Mouse (Mus musculus) forebrain, embryonic 14.5 days (tissue): ENCODE measurements around the gene Slc35a5. TPM values are rescaled to one million over a fixed set of nuclear protein-coding genes. Genes with fewer than 3 reads are reported as not detected.

Experiments
- ATAC-seq: fragments of 200-750 bp; cut with Nextera tagmentation; 2 replicates; pipeline ENCODE4 v1.8.0; 2017; ENCODE audit warnings: mild to moderate bottlenecking, moderate library complexity
- DNase-seq: peaks from one replicate; pipeline ENCODE4 v3.0.0-alpha.2; 2015; ENCODE audit warnings: low spot score
- H3K27ac ChIP-seq: fragments of 300-500 bp; sonication (generic); 2 replicates; pipeline ENCODE4 v1.5.1; 2014; ENCODE audit warnings: low read depth, mild to moderate bottlenecking, control low read depth, low read length, moderate library complexity
- H3K27me3 ChIP-seq: fragments of 300-500 bp; sonication (generic); replicated peaks from 2 replicates; pipeline ENCODE4 v1.6.1; 2014; ENCODE audit warnings: low read length, control low read depth, mixed read lengths; ENCODE audit not compliant: control insufficient read depth, insufficient read depth
- H3K36me3 ChIP-seq: fragments of 300-500 bp; sonication (generic); 2 replicates; pipeline ENCODE4 v1.6.1; 2014; ENCODE audit warnings: low read length, control low read depth; ENCODE audit not compliant: control insufficient read depth, insufficient read depth
- H3K4me1 ChIP-seq: fragments of 300-500 bp; sonication (generic); 2 replicates; pipeline ENCODE4 v1.6.1; 2014; ENCODE audit warnings: antibody characterized with exemption, low read length, control low read depth; ENCODE audit not compliant: control insufficient read depth, insufficient read depth
- H3K4me2 ChIP-seq: fragments of 300-500 bp; sonication (generic); 2 replicates; pipeline ENCODE4 v1.6.1; 2014; ENCODE audit warnings: mild to moderate bottlenecking, control low read depth, low read length
- H3K4me3 ChIP-seq: fragments of 300-500 bp; sonication (generic); 2 replicates; pipeline ENCODE4 v1.5.1; 2014; ENCODE audit warnings: low read depth, low read length, control low read depth
- H3K9ac ChIP-seq: fragments of 300-500 bp; sonication (generic); 2 replicates; pipeline ENCODE4 v1.6.1; 2014; ENCODE audit warnings: mild to moderate bottlenecking, low read length, control low read depth, moderate library complexity
- H3K9me3 ChIP-seq: fragments of 300-500 bp; sonication (generic); replicated peaks from 2 replicates; pipeline ENCODE4 v1.6.1; 2016; ENCODE audit warnings: low read length, control low read depth, mixed read lengths; ENCODE audit not compliant: control insufficient read depth
- WGBS: fragments of 180-500 bp; shearing (Covaris S2); extraction: QIAGEN DNeasy Blood & Tissue Kit; methylation state at CpG from one replicate; pipeline ENCODE4 v1.1.7; 2014; 5-methylcytosine and 5-hydroxymethylcytosine counted together
- polyA plus RNA-seq: library from polyadenylated mRNA; unstranded; fragments of >200 nt; fragmentation: Nextera tagmentation; extraction: Ambion mirVana; gene quantifications from 2 replicates; pipeline ENCODE4 v1.2.1, GENCODE M21; 2014

Gene Slc35a5
- polyA plus RNA-seq, 1 experiment from 2014 or later: 24.4 TPM

DNA sequence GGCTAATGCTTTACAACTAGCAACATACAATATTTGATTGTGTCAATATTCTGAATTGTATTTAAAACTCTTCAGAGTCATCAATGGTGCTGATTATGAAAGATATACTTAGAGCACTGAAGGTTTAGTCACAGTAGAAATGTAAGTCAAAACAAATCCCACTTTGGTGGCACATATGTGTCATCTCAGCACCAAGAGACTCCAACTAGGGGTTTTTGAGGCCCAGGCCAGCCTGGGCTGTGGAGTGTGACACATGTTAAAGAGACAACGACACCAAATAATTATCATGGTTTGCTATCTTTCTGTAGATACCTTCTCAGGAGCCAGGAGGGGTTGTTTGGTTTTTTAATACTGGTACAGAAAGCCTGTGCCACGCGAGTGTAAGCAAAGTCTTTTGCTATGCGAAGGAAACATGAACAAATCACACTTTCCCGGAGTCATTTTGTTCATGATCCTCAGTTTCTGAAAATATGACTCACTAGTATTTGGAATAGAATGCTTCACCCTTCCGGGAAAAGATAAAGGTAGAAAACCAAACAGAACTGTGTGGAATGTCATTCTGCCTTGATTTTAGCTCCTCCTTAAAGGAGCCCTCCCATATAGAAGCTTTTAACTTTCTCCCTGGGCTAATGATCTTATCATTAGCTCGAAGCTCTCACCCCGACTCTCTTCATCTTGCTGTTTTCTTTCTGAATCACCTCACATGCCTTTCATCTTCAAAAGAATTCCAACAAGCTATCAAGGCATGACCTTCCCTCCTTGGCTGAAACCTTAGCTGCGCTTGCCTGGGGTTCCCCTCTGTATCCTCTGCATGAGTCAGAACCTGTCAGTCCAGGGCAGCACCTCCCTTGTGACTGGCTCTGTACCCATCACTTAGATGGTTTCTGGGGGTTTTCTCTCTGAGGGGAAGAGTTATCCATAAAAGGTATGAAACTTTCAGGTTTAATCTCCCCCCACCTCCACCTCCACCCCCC is 34.0 kb downstream of the Slc35a5 start:
- WGBS: 74% methylated on average over 9 of the region's 9 CpGs
- ATAC-seq (no peak), DNase-seq (no peak)
- Histone ChIP-seq H3K4me3 (no peak overlapping the region), H3K36me3 (no peaks in the 10 kb centered on the region), H3K9me3 (no peaks in the 10 kb centered on the region), H3K4me1 (0 out of 2 replicates have a peak, but pooled peaks cover 3% of the 10 kb centered on the region), H3K27me3 (no peaks in the 10 kb centered on the region), H3K4me2 (no peak overlapping the region), H3K27ac (no peak overlapping the region), H3K9ac (no peak overlapping the region)

DNA sequence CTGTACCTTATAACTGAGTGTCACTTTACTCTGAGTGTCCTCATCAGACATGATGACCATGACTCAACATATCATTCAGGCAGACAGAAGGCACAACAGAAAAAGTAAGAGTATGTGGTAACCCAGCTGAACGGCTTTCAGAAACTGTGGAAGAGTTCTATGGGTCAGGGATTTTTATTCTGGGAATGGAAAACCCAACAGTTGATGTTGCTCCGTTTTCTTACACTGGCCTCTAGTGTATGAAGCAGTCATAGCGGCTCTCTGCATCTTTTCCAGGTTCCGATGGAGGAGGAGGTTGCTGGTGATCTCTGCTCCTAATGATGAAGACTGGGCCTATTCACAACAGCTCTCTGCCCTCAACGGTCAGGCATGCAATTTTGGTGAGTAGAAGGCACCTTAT is 35.9 kb downstream of the Slc35a5 start:
- Histone ChIP-seq H3K27me3 (no peaks in the 10 kb centered on the region), H3K4me3 (no peak overlapping the region), H3K4me2 (no peak overlapping the region), H3K9ac (no peak overlapping the region), H3K4me1 (0 out of 2 replicates have a peak, but pooled peaks cover 3% of the 10 kb centered on the region), H3K36me3 (no peaks in the 10 kb centered on the region), H3K27ac (no peak overlapping the region), H3K9me3 (no peaks in the 10 kb centered on the region)
- DNase-seq (peak; percentile 13), ATAC-seq (no peak)
- WGBS: 74% methylated on average over 5 of the region's 5 CpGs

DNA sequence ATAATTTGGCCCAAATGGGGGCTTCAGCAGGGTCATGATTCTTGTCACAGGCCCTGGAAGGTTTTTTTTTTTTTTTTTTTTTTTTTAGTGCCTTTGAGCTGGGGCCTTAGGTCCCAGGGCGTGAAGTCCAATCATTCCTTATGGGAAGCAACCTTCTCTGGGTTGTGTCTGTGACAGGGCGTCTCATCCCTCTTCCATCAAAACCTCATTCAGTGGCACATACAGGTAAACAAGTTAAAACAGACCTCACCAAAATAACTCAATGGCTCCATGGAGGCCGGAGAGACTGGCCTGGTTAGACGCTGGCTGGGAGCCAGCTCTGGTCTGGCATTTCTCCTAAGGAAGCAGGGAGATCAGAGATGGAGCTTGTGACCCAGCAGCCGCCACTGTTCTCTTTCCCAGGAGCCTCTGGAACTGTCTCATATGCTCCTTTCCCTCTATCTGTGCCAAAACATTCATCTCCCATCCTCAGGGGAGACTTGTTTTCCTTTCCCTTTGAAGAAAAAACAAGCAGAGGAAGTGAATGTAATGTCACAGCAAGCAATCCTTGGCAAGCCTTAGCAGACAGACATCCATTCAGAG is 37.6 kb downstream of the Slc35a5 start:
- Histone ChIP-seq H3K27ac (no peak overlapping the region), H3K36me3 (no peaks in the 10 kb centered on the region), H3K9me3 (no peaks in the 10 kb centered on the region), H3K27me3 (no peaks in the 10 kb centered on the region), H3K4me2 (no peak overlapping the region), H3K4me3 (no peak overlapping the region), H3K4me1 (0 out of 2 replicates have a peak, but pooled peaks cover 3% of the 10 kb centered on the region), H3K9ac (no peak overlapping the region)
- DNase-seq (peak; percentile 37), ATAC-seq (peak; percentile 46)
- WGBS: 66% methylated on average over 5 of the region's 5 CpGs

DNA sequence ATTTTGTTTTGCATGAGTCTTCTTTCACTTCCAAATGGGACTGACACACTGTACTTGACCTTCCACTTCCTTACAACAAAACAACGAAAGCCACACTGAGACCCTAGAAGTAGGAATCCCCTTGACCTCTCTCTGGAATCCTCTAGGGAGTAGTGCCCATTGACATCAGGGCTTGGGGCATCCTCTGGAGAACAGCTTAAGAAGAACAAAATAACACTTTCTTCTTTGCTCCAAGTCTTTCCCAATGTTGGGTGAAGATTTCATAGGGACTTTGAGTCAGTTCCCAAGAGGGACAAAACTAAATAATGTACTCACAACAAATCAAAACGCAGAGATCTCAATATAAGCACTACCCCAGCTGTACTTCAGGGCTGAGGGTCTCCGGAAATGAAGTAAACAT is 39.7 kb downstream of the Slc35a5 start:
- WGBS: 87% methylated on average over 3 of the region's 3 CpGs
- Histone ChIP-seq H3K4me1 (0 out of 2 replicates have a peak, but pooled peaks cover 3% of the 10 kb centered on the region), H3K4me3 (no peak overlapping the region), H3K9me3 (no peaks in the 10 kb centered on the region), H3K9ac (no peak overlapping the region), H3K36me3 (no peaks in the 10 kb centered on the region), H3K27ac (no peak overlapping the region), H3K27me3 (no peaks in the 10 kb centered on the region), H3K4me2 (no peak overlapping the region)
- ATAC-seq: no peak
- DNase-seq: no peak

DNA sequence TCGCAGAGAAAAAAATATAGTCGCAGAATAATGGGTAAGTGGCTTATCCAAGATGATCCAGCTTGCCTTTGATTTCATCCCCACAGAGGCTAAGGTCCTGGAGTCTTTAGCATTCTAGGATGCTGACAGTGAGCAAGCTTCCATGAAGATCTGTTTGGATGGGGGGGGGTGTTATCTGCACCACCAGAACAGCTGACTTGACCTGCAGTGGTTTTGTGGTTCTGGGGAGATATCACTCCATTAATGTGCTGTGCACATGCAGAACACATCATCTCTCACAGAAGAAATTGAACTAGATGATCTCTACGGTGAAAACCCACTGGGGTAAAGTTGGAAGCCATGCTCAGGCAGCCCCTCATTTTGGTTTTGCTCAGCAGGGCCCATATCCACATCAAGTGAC is 41.3 kb downstream of the Slc35a5 start:
- DNase-seq (no peak), ATAC-seq (no peak)
- no peak overlapping the region for H3K27ac ChIP-seq
- H3K9me3 ChIP-seq: no peaks in the 10 kb centered on the region
- H3K4me2 ChIP-seq: no peak overlapping the region
- 0 out of 2 replicates have a peak, but pooled peaks cover 3% of the 10 kb centered on the region for H3K4me1 ChIP-seq
- no peak overlapping the region for H3K4me3 ChIP-seq
- H3K9ac ChIP-seq: no peak overlapping the region
- no peaks in the 10 kb centered on the region for H3K27me3 ChIP-seq
- WGBS: 91% methylated on average over 3 of the region's 3 CpGs
- no peaks in the 10 kb centered on the region for H3K36me3 ChIP-seq

DNA sequence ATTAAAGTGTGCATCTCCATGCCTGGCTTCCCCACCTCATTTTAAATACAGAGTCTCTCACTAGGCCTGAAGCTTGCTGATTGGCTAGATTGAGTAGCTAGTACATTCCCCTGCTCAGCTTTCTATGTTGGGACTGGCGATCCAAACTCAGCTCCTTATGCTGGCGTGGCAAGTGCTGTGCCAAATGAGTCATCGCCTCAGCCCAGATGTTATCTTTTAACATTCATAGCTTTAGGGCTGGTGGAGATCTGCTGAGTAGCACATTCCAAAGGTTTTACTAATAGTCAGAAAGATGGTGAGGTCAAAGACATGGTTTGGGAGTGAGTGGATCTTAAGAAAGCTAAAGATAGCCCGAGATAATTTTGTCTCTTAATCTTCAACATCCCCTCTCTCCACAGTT is 48.0 kb downstream of the Slc35a5 start:
- no peaks in the 10 kb centered on the region for H3K4me1 ChIP-seq
- WGBS: 82% methylated on average over 4 of the region's 4 CpGs
- ATAC-seq (no peak), DNase-seq (no peak)
- no peak overlapping the region for H3K4me2 ChIP-seq
- no peaks in the 10 kb centered on the region for H3K27me3 ChIP-seq
- no peaks in the 10 kb centered on the region for H3K9me3 ChIP-seq
- H3K36me3 ChIP-seq: no peaks in the 10 kb centered on the region
- H3K4me3 ChIP-seq: no peak overlapping the region
- no peak overlapping the region for H3K27ac ChIP-seq
- H3K9ac ChIP-seq: no peak overlapping the region

DNA sequence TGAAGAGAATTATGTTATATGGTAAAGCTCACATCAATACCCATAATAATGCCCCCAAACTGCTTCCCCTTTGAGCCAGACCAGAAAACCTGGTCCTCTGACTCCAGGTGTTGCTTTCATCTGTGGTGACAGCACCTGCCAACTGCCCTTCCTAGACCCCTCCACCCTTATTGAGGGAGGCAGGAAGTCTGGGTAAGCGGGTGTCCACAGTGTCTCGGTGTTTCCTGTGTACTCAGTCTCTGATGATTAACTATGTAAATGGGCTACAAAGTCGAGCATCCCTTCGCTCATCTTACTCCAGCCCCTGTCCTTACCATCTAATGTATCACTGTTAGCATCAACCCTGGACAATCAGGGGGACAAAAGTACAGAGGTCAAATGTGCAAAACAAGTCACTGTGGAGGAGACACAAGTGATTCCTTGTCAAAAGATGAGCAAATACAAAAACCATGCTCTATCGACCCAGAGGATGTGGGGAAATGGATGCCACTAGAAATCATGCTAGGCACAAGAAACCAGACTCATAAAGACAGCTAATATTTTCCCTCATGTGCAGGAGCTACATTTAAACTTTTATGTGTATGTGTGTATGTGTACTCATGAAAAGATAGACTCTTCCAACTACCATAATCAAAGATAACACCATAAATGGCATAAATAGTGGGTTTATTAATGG is 50.2 kb downstream of the Slc35a5 start:
- no peaks in the 10 kb centered on the region for H3K9me3 ChIP-seq
- H3K27ac ChIP-seq: no peak overlapping the region
- no peaks in the 10 kb centered on the region for H3K27me3 ChIP-seq
- H3K4me1 ChIP-seq: no peaks in the 10 kb centered on the region
- DNase-seq (no peak), ATAC-seq (no peak)
- no peaks in the 10 kb centered on the region for H3K36me3 ChIP-seq
- no peak overlapping the region for H3K9ac ChIP-seq
- WGBS: 81% methylated on average over 5 of the region's 5 CpGs
- H3K4me3 ChIP-seq: no peak overlapping the region
- H3K4me2 ChIP-seq: no peak overlapping the region

DNA sequence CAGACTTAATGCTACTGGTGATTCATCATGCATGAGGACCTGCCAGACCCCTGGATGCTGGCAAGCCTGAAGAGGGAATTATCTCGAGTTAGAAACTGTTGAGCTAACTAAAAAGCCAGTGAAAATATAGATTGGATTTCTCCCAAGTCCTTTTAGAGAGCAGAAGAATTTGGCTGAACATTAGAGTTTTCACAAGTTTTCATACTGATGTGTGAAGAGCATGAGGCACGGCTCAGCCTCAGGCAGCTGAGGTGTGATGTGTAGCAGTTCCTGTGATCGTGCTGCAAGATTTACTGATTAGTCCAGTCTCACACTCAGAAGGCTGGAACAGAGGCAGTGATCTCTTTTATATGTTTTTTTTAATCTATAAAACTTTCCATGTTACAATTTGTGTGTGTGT is 53.5 kb downstream of the Slc35a5 start:
- Histone ChIP-seq H3K27me3 (no peaks in the 10 kb centered on the region), H3K4me3 (no peak overlapping the region), H3K36me3 (no peaks in the 10 kb centered on the region), H3K9me3 (no peaks in the 10 kb centered on the region), H3K27ac (no peak overlapping the region), H3K9ac (no peak overlapping the region), H3K4me2 (no peak overlapping the region), H3K4me1 (no peaks in the 10 kb centered on the region)
- ATAC-seq (no peak), DNase-seq (peak; percentile 40)
- WGBS: 69% methylated on average over 3 of the region's 3 CpGs
